Mouse (Mus musculus): ENCODE measurements around the gene Enthd1. TPM values are rescaled to one million over a fixed set of nuclear protein-coding genes. Genes with fewer than 3 reads are reported as not detected.

Gene Enthd1
- polyA plus RNA-seq (2015; fragmentation: Nextera tagmentation; extraction: Ambion mirVana): not detected in 2 replicates

DNA sequence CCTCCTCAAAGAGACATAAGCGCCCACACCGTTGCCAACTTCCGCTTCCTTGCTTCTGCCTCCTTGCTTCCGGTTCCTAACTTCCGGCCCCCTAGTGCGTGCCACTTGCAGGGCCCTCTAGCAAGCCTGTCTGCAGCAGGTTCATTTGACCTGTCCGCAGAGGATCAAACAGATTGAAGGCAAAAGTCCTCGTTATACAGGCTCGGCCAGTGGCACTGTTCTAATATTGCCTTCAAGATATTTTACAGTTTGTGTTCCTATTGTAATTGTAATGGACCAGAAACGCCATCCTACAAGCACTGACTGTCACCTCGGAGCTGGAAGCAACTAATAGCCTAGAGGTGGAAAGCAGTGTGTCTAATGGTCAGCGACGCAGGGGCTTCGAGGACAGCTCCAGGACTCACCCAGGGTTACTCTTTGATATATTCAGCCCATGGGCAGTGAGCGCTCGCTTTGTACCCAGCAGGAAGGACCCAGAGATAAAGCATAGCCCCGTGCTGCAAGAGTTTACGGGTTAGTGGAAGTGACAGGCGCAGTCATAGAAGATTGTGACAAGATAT lies at the start of gene Enthd1:
Gene Enthd1 (minus strand): TSS at position 51 of the 560 bp plus-strand sequence.
- Histone ChIP-seq H3K9ac (replicated peaks; ENCODE audit: low read depth, low read length) (no peak within 1 kb of the TSS), H3K4me3 (replicated peaks; ENCODE audit: low read length) (no peak within 1 kb of the TSS), H3K36me3 (ENCODE audit: control insufficient read depth, insufficient read depth) (no peaks in the 10 kb centered on the region), H3K27me3 (replicated peaks; ENCODE audit: control insufficient read depth, insufficient read depth, low read length) (no peaks in the 10 kb centered on the region), H3K27ac (ENCODE audit: low read length) (no peak within 1 kb of the TSS), H3K9me3 (ENCODE audit: control insufficient read depth, low read length) (no peaks in the 10 kb centered on the region), H3K4me2 (ENCODE audit: low read length) (no peak within 1 kb of the TSS), H3K4me1 (replicated peaks; ENCODE audit: control insufficient read depth, insufficient read depth, low read length) (no peaks in the 10 kb centered on the region)
- 78% methylated on average over 19 of the region's 19 CpGs for WGBS
- ATAC-seq: no peak

DNA sequence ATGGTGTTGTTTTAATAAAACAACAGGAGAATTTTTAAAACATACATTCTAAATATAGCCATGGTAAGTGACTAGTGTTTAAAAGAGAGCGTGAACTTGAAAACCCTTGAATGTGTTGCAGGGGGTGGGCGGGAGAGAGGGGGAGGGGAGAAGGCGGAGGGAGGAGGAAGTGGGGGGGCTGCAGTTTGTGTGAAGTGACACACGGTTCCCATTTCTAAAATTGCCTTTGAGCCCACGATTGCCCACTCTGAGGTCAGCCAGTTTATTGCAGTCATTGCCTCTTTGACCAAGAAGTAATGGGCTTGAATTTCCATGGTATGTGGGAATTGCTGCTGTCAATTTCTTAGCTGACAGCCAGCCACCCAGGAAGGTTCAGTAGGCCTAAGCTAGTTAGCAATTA lies 48.9 kb upstream of the Enthd1 start:
- whole genome bisulfite sequencing: 79% methylated on average over 5 of the region's 5 CpGs
- H3K27me3 ChIP-seq (replicated peaks; ENCODE audit: control insufficient read depth, insufficient read depth, low read length): 0 out of 2 replicates have a peak, but pooled peaks cover 5% of the 10 kb centered on the region
- H3K36me3 ChIP-seq (ENCODE audit: control insufficient read depth, insufficient read depth): no peaks in the 10 kb centered on the region
- H3K4me1 ChIP-seq (replicated peaks; ENCODE audit: control insufficient read depth, insufficient read depth, low read length): peaks cover 10% of the 10 kb centered on the region
- no peak overlapping the region for H3K27ac ChIP-seq (ENCODE audit: low read length)
- no peak overlapping the region for H3K4me3 ChIP-seq (replicated peaks; ENCODE audit: low read length)
- ATAC-seq: no peak
- no peaks in the 10 kb centered on the region for H3K9me3 ChIP-seq (ENCODE audit: control insufficient read depth, low read length)
- no peak overlapping the region for H3K4me2 ChIP-seq (ENCODE audit: low read length)
- no peak overlapping the region for H3K9ac ChIP-seq (replicated peaks; ENCODE audit: low read depth, low read length)

DNA sequence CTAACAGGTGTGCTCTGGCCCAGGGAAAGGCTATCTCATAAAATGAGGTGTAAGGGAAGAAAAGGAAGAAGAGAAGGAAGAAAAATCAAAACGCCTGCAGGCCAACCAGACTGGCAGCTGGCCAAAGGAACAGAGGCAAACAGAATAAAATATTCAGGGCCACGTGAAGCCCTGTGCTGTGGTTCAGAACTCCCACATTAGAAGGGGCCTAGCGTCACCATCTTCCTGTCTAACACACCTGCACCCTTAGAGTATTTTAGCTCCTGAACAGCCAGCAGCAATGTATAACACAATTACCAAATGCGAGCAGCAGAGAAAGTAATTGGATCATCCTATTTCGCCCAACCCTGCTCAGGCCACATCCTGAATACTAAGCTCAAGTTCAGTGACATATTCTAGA lies 46.5 kb upstream of the Enthd1 start:
- 62% methylated on average over 5 of the region's 5 CpGs for WGBS
- no peak overlapping the region for H3K9ac ChIP-seq (replicated peaks; ENCODE audit: low read depth, low read length)
- H3K36me3 ChIP-seq (ENCODE audit: control insufficient read depth, insufficient read depth): no peaks in the 10 kb centered on the region
- H3K4me2 ChIP-seq (ENCODE audit: low read length): no peak overlapping the region
- ATAC-seq: no peak
- H3K27me3 ChIP-seq (replicated peaks; ENCODE audit: control insufficient read depth, insufficient read depth, low read length): no peaks in the 10 kb centered on the region
- H3K4me1 ChIP-seq (replicated peaks; ENCODE audit: control insufficient read depth, insufficient read depth, low read length): peaks cover 10% of the 10 kb centered on the region
- no peak overlapping the region for H3K27ac ChIP-seq (ENCODE audit: low read length)
- H3K4me3 ChIP-seq (replicated peaks; ENCODE audit: low read length): no peak overlapping the region
- no peaks in the 10 kb centered on the region for H3K9me3 ChIP-seq (ENCODE audit: control insufficient read depth, low read length)

DNA sequence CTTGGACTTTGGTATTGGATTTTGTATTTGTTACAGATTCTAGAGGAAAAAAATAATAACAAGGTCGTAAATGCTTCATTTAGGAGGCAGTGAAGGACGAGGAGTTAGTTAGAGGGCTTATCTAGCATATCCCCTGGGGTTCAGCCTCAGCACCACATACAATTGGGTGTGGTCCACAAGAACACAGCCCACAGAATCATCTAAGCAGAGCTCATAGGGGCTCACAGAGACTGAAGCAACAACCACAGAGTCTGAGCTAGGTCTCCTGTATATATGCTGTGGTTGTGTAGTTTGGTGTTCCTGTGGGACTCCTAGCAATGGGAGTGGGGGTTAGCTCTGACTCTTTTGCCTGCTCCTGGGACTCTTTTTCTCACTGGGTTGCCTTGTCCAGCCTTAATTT lies 45.4 kb upstream of the Enthd1 start:
- Histone ChIP-seq H3K9me3 (ENCODE audit: control insufficient read depth, low read length) (no peaks in the 10 kb centered on the region), H3K27ac (ENCODE audit: low read length) (no peak overlapping the region), H3K4me1 (replicated peaks; ENCODE audit: control insufficient read depth, insufficient read depth, low read length) (peaks cover 4% of the 10 kb centered on the region; the same call in 1 of the 2 replicates), H3K27me3 (replicated peaks; ENCODE audit: control insufficient read depth, insufficient read depth, low read length) (no peaks in the 10 kb centered on the region), H3K9ac (replicated peaks; ENCODE audit: low read depth, low read length) (no peak overlapping the region), H3K4me3 (replicated peaks; ENCODE audit: low read length) (no peak overlapping the region), H3K36me3 (ENCODE audit: control insufficient read depth, insufficient read depth) (no peaks in the 10 kb centered on the region), H3K4me2 (ENCODE audit: low read length) (no peak overlapping the region)
- ATAC-seq: no peak
- WGBS: 76% methylated on average over 2 of the region's 2 CpGs

DNA sequence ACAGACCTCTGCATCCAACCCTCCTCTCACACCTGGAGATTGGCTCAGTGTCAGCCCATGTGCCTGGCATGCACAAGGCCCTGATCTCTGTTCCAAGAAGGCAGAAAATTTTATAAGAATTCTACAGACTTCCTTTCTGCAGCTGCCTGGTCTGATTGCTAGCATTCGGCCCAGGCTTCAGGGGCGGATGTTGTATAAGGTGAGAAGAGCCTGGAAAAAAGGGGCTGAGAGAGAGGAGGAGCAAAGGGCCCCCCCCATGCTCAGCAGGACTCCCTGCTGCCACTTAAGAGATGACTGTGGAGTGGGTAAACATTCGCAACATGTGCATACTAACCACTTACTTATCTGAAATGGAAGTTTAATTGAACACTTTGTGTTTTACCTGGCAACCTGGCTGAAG lies 43.0 kb upstream of the Enthd1 start:
- Histone ChIP-seq H3K9ac (replicated peaks; ENCODE audit: low read depth, low read length) (no peak overlapping the region), H3K27me3 (replicated peaks; ENCODE audit: control insufficient read depth, insufficient read depth, low read length) (no peaks in the 10 kb centered on the region), H3K36me3 (ENCODE audit: control insufficient read depth, insufficient read depth) (no peaks in the 10 kb centered on the region), H3K4me2 (ENCODE audit: low read length) (no peak overlapping the region), H3K27ac (ENCODE audit: low read length) (no peak overlapping the region), H3K4me3 (replicated peaks; ENCODE audit: low read length) (no peak overlapping the region), H3K9me3 (ENCODE audit: control insufficient read depth, low read length) (no peaks in the 10 kb centered on the region), H3K4me1 (replicated peaks; ENCODE audit: control insufficient read depth, insufficient read depth, low read length) (no peaks in the 10 kb centered on the region; the same call in 1 of the 2 replicates)
- 85% methylated on average over 3 of the region's 3 CpGs for WGBS
- ATAC-seq: no peak

DNA sequence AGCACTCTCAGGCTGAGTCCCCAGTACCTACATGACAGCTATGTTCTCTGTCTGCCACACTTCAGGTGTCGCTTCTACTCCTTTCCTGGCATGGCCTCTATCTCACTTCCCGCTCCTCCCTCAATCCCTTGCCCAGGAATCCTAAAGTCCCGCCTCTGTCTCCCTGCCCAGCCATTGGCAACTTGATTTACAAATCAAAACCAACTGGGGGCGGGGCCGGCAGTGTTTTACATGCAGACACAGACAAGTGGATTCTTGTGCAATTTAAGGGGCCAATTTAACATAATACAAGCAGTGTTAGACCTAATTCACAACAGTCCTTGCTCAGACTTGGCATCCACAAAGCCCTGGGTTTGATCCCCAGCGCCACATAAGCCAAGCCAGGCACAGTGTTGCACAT lies 39.1 kb upstream of the Enthd1 start:
- no peaks in the 10 kb centered on the region for H3K9me3 ChIP-seq (ENCODE audit: control insufficient read depth, low read length)
- no peaks in the 10 kb centered on the region for H3K27me3 ChIP-seq (replicated peaks; ENCODE audit: control insufficient read depth, insufficient read depth, low read length)
- no peak overlapping the region for H3K9ac ChIP-seq (replicated peaks; ENCODE audit: low read depth, low read length)
- H3K4me2 ChIP-seq (ENCODE audit: low read length): no peak overlapping the region
- H3K36me3 ChIP-seq (ENCODE audit: control insufficient read depth, insufficient read depth): no peaks in the 10 kb centered on the region
- ATAC-seq: no peak
- H3K27ac ChIP-seq (ENCODE audit: low read length): no peak overlapping the region
- peaks cover 17% of the 10 kb centered on the region for H3K4me1 ChIP-seq (replicated peaks; ENCODE audit: control insufficient read depth, insufficient read depth, low read length)
- H3K4me3 ChIP-seq (replicated peaks; ENCODE audit: low read length): no peak overlapping the region
- 79% methylated on average over 6 of the region's 6 CpGs for whole genome bisulfite sequencing

DNA sequence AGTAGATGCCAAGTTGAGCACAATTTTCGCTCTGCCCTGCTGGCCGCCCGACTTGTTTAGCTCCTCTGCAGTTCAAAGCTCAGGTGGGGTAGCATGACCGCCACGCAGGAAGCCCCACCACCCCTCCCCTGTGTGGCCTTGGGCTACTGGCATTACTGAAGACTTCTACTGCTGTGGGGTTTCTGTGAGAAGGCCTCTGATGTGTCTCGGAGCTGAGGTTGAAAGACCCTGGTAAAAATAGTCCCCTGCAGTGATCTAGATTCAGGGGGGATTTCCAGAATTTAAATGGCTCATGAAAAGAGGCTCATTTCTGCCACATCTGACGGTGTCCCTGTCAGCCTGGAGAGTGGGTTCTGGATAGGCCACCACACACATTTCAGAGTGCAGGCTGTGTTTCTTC lies 37.5 kb upstream of the Enthd1 start:
- H3K4me2 ChIP-seq (ENCODE audit: low read length): no peak overlapping the region
- H3K9me3 ChIP-seq (ENCODE audit: control insufficient read depth, low read length): no peaks in the 10 kb centered on the region
- H3K4me3 ChIP-seq (replicated peaks; ENCODE audit: low read length): no peak overlapping the region
- ATAC-seq: no peak
- no peaks in the 10 kb centered on the region for H3K36me3 ChIP-seq (ENCODE audit: control insufficient read depth, insufficient read depth)
- H3K4me1 ChIP-seq (replicated peaks; ENCODE audit: control insufficient read depth, insufficient read depth, low read length): peaks cover 17% of the 10 kb centered on the region
- H3K27me3 ChIP-seq (replicated peaks; ENCODE audit: control insufficient read depth, insufficient read depth, low read length): no peaks in the 10 kb centered on the region
- WGBS: 47% methylated on average over 7 of the region's 7 CpGs
- no peak overlapping the region for H3K9ac ChIP-seq (replicated peaks; ENCODE audit: low read depth, low read length)
- no peak overlapping the region for H3K27ac ChIP-seq (ENCODE audit: low read length)

DNA sequence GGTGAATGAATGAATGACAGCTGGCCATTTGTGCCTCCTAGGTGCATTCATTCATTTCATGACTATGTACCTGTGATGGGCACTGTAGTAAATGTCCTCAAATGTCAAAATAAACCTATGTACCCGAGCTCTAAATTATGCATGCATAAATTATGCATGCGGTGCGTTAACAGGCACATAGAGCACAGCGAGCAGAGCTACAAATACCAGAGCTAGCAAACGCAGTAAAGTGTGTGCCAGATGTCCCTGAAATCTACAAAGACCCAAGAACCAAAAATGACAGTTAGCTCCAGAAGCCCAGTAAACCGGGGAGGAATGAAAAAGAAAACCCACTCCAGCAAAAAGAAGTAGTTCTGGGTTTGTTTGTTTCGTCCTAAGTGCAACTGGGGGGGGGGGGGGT lies 36.5 kb upstream of the Enthd1 start:
- no peaks in the 10 kb centered on the region for H3K36me3 ChIP-seq (ENCODE audit: control insufficient read depth, insufficient read depth)
- H3K27ac ChIP-seq (ENCODE audit: low read length): no peak overlapping the region
- WGBS: 16% methylated on average over 7 of the region's 7 CpGs

DNA sequence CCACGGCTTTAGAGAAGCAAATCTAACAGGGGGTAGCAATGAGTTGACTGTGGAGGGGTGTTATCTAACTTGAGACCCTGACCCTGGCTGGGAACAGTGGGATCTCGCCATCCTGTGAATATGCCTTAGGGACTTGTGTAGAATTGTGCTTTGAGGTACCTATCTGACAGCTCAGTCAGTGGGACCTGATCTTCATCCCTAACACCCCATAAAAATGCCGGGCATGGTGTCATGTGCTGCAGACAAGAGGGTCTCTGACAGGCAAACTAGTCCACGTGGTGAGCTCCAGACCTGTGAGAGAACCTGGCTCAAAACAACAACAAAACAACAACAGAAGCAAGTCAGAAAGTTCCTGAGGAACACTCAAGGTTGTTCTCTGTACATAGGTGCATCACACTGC lies 34.9 kb upstream of the Enthd1 start:
- 90% methylated on average over 4 of the region's 4 CpGs for WGBS
- peaks cover 17% of the 10 kb centered on the region for H3K4me1 ChIP-seq (replicated peaks; ENCODE audit: control insufficient read depth, insufficient read depth, low read length)
- ATAC-seq: no peak

More for the DNA sequence above, 36.5 kb upstream of the Enthd1 start:
- Histone ChIP-seq H3K27me3 (replicated peaks; ENCODE audit: control insufficient read depth, insufficient read depth, low read length) (no peaks in the 10 kb centered on the region), H3K4me3 (replicated peaks; ENCODE audit: low read length) (no peak overlapping the region), H3K4me2 (ENCODE audit: low read length) (no peak overlapping the region), H3K4me1 (replicated peaks; ENCODE audit: control insufficient read depth, insufficient read depth, low read length) (peaks cover 17% of the 10 kb centered on the region), H3K9me3 (ENCODE audit: control insufficient read depth, low read length) (no peaks in the 10 kb centered on the region), H3K9ac (replicated peaks; ENCODE audit: low read depth, low read length) (no peak overlapping the region)
- no peak for ATAC-seq

DNA sequence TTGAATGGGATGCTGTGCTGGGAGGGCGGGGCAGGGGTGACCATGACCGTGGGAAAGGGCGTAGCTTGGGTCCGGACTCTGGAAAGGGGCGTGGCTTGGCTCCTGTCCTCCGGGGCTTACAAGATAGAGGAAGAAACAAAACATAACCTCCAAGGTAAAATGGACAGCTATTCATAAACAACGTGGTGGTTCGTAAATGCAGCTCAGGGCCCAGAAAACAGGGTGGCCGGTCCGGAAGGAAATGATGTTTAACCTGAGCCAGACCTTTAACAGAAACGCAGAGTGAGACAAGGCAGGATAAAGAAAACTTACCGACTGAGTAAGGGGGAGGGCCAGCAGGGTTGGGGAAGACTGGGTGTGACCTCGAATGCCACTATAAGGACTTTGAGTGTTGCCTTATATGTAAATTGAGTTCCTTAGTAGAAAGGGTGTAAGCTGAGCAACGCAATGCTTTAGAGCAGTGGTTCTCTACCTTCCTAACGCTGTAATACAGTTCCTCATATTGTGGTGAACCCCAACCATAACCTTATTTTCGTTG lies 34.3 kb upstream of the Enthd1 start:
- WGBS: 53% methylated on average over 16 of the region's 16 CpGs
- H3K36me3 ChIP-seq (ENCODE audit: control insufficient read depth, insufficient read depth): no peaks in the 10 kb centered on the region
- H3K4me3 ChIP-seq (replicated peaks; ENCODE audit: low read length): no peak overlapping the region
- no peak overlapping the region for H3K9ac ChIP-seq (replicated peaks; ENCODE audit: low read depth, low read length)
- H3K9me3 ChIP-seq (ENCODE audit: control insufficient read depth, low read length): no peaks in the 10 kb centered on the region
- H3K27ac ChIP-seq (ENCODE audit: low read length): no peak overlapping the region
- peaks cover 17% of the 10 kb centered on the region for H3K4me1 ChIP-seq (replicated peaks; ENCODE audit: control insufficient read depth, insufficient read depth, low read length)
- no peaks in the 10 kb centered on the region for H3K27me3 ChIP-seq (replicated peaks; ENCODE audit: control insufficient read depth, insufficient read depth, low read length)
- ATAC-seq: no peak
- no peak overlapping the region for H3K4me2 ChIP-seq (ENCODE audit: low read length)

More for the DNA sequence above, 34.9 kb upstream of the Enthd1 start:
- Histone ChIP-seq H3K9me3 (ENCODE audit: control insufficient read depth, low read length) (no peaks in the 10 kb centered on the region), H3K27ac (ENCODE audit: low read length) (no peak overlapping the region), H3K4me3 (replicated peaks; ENCODE audit: low read length) (no peak overlapping the region), H3K4me2 (ENCODE audit: low read length) (no peak overlapping the region), H3K27me3 (replicated peaks; ENCODE audit: control insufficient read depth, insufficient read depth, low read length) (no peaks in the 10 kb centered on the region), H3K36me3 (ENCODE audit: control insufficient read depth, insufficient read depth) (no peaks in the 10 kb centered on the region), H3K9ac (replicated peaks; ENCODE audit: low read depth, low read length) (no peak overlapping the region)

Data from forebrain, embryonic 16.5 days (tissue).